Mouse (Mus musculus): Measurements from ENCODE around the gene Lce1j.
"Not testable (repeated sequence)": the region's sequence is repeated elsewhere in the genome, so short reads cannot be mapped to it uniquely, and the experiment has no call there.

Gene Lce1j

GRCm38 (mm10) chr3:92790414-92790813, at the start of gene Lce1j:
TSS of gene Lce1j (minus strand) at chr3:92790514.
- DNase-seq (ENCODE audit: low read depth): no peak

GRCm38 (mm10) chr3:92827108-92827507, 36.8 kb upstream of the Lce1j start, which contains the start of gene Kprp:
TSS of gene Kprp (minus strand) at chr3:92827247.
- no peak for DNase-seq (ENCODE audit: low read depth)

GRCm38 (mm10) chr3:92825808-92826207, 35.5 kb upstream of the Lce1j start:
- peak; percentile 8 for DNase-seq (ENCODE audit: low read depth)

GRCm38 (mm10) chr3:92816036-92816435, 25.7 kb upstream of the Lce1j start:
- DNase-seq (ENCODE audit: low read depth): not testable (repeated sequence)

GRCm38 (mm10) chr3:92815581-92815980, 25.3 kb upstream of the Lce1j start:
- no peak for DNase-seq (ENCODE audit: low read depth)

- no peak for DNase-seq (ENCODE audit: low read depth)
Observed at GRCm38 (mm10) chr3:92807791-92808190, 17.5 kb upstream of the Lce1j start, which contains the start of gene Lce1k. TSS of gene Lce1k (minus strand) at chr3:92807891.

GRCm38 (mm10) chr3:92778799-92779198, 11.5 kb downstream of the Lce1j start, which contains the start of gene Lce1i:
TSS of gene Lce1i (minus strand) at chr3:92778899.
- DNase-seq (ENCODE audit: low read depth): no peak

GRCm38 (mm10) chr3:92771573-92771972, 18.7 kb downstream of the Lce1j start:
- peak; percentile 21 for DNase-seq (ENCODE audit: low read depth)

- DNase-seq (ENCODE audit: low read depth): no peak
Observed at GRCm38 (mm10) chr3:92764965-92765364, 25.3 kb downstream of the Lce1j start, which contains the start of gene Lce1h. TSS of gene Lce1h (minus strand) at chr3:92765065.

GRCm38 (mm10) chr3:92753197-92753596, 37.1 kb downstream of the Lce1j start:
- peak; percentile 10 for DNase-seq (ENCODE audit: low read depth)

- DNase-seq (ENCODE audit: low read depth): no peak
Observed at GRCm38 (mm10) chr3:92752238-92752637, 38.1 kb downstream of the Lce1j start, which contains the start of gene Lce1g. TSS of gene Lce1g (minus strand) at chr3:92752338.

- DNase-seq (ENCODE audit: low read depth): no peak
Observed at GRCm38 (mm10) chr3:92738996-92739395, 51.3 kb downstream of the Lce1j start, which contains the start of gene Gm38119. TSS of gene Gm38119 (minus strand) at chr3:92739096.

Data from 416B (cell line).